Mouse (Mus musculus) heart, adult 11 months (tissue): ENCODE measurements around the gene Syde1.

Experiments
- DNase-seq: peaks from one replicate; pipeline ENCODE4 v3.0.0; 2022

Syde1 gene

DNA sequence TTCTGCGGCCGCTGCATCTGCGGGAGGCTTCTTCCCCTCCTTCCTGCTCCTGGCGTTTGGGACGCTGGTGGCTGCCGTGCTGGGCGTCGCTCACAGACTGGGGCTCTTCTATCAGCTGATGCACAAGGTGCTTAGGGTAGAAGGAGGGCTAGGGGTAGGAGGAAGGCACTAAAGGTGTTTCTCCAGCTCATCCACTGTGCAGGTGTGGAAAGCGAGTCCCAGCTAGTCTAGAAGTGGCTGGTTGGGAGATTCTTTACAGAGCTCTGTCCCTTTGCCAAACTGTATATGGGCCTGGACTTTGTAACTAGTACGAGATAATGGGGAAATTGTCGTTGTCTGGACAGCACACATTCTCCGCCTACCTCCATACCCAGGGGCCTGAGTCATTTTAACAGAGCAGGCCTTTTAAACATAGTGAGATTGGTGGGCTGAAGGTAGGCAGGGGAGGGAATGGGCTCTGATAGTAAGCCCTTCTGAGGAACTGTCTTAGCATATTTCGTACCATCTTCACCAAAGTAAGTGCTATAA, 16.6 kb downstream of the Syde1 start:
- DNase-seq = no peak

DNA sequence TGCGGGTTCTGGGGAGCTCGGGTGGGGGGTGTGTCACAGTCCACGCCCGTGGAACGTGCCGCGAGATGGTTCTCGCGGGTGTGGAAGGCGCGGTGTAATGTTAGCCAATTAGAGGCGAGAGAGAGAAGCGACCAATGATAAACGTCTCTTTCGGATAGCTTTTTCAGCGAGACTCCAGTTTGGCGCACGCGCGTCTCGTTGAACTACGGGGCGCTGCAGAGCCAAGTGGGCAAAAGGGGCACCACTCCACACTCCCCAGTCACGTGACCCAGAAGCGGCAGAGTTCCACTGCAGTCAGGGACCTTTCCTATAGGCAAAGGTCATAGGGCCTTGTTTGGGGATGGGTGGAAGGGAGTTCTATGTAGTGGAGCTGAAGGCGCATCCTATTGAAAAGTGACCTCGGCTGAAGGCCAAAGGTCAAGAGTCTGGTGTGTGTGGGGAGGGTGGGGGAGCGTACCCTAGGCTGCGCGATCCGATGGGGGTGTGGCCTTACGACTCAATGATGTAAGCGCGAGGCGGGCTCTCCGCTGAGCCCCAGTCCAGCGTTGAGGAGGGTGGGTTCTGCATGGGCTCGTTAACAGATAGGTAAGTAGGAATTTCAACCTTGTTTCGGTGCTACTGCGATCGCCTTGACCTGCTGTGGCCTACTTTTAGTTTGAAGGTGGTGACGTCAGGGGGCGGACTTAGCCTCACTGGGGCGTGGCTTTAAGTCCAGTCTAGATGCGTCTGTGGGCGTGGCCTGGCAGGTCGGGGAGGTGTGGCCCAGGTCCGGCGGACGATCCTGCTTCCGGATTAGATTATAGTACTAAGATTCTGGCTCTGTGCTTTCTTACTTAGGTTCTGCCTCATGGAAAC, 17.3 kb downstream of the Syde1 start, which contains the start of gene Ilvbl:
TSS of gene Ilvbl (plus strand) at position 97 of the 855 bp plus-strand sequence.
- DNase-seq = peak; percentile 100

GRCm38 (mm10) chr10:78573226-78573625, 18.5 kb downstream of the Syde1 start:
- DNase-seq = peak; percentile 88

DNA sequence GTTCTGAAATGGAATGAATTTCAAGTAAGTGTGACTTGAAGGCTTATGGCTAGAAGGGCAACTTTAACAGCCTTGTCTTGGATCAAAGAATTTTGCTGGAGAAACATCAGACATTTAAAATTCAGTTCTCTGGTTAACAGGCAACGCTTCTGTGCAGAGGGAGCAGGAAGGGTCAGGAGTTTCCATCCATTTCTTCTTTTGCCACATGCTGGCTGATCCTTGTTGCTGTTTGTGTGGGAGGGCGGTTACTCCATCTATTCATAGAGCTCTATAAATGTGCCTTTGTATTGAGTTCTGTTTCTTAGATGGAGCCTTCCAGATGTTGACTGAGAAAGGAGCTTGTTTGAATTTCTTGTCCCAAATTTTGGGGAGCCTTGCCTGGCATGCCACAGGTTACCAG, 20.9 kb downstream of the Syde1 start:
- peak; percentile 8 for DNase-seq

DNA sequence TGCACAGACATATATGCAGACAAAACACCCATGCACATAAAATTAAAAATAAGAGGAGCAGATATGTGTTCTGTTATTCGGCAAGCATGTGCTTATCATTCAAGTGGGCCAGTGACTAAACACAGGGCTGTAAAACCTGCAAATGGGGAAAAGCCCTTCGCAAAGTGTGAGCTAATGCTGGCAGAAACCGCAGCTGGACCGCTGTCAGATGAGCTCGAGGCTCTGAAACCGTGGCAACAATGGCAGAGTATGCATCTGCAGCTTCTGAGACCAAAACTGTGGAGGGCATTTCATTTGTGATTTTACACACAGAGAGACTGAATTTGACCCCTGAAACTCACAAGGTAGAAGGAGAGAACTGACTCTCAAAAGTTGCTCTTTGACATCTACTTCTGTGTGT, 21.3 kb downstream of the Syde1 start:
- DNase-seq = peak; percentile 79

- DNase-seq = peak; percentile 9
These were observed 22.1 kb downstream of the Syde1 start for GRCm38 (mm10) chr10:78569686-78570085.

GRCm38 (mm10) chr10:78569191-78569590, 22.6 kb downstream of the Syde1 start:
- peak; percentile 86 for DNase-seq

GRCm38 (mm10) chr10:78565070-78565469, 26.7 kb downstream of the Syde1 start:
- peak; percentile 41 for DNase-seq

DNA sequence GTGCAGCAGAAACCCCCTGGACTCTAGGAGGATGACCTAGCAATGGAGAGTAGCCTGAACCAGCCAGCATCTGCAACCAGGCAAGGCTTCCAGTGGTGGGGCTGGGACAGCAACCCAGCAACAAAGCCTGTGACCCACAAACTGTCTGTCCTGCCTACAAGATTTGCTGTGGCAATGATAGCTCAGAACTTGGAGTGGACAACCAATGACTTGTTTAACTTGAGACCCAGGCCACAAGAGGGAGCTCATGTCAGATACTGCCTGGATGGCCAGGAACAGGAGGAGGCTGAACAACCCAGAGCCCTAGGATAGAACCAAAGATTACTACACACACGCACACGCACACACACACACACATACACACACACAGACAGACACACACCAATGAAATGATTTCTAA, 50.8 kb downstream of the Syde1 start:
- peak; percentile 82 for DNase-seq
